Mouse (Mus musculus) heart, adult 2 months (tissue): Measurements from ENCODE around the gene Cbl.

Experiments
- CTCF ChIP-seq: fragments of 200-600 bp; IDR thresholded peaks from 2 replicates; pipeline ENCODE4 v1.8.1; 2022; ENCODE audit warnings: antibody characterized with exemption, mild to moderate bottlenecking, moderate library complexity
- POLR2A ChIP-seq: fragments of 200-500 bp; IDR thresholded peaks from 2 replicates; pipeline ENCODE4 v1.6.1; 2011; ENCODE audit warnings: mild to moderate bottlenecking, low read depth, low read length, control low read depth; ENCODE audit not compliant: insufficient read depth

DNA sequence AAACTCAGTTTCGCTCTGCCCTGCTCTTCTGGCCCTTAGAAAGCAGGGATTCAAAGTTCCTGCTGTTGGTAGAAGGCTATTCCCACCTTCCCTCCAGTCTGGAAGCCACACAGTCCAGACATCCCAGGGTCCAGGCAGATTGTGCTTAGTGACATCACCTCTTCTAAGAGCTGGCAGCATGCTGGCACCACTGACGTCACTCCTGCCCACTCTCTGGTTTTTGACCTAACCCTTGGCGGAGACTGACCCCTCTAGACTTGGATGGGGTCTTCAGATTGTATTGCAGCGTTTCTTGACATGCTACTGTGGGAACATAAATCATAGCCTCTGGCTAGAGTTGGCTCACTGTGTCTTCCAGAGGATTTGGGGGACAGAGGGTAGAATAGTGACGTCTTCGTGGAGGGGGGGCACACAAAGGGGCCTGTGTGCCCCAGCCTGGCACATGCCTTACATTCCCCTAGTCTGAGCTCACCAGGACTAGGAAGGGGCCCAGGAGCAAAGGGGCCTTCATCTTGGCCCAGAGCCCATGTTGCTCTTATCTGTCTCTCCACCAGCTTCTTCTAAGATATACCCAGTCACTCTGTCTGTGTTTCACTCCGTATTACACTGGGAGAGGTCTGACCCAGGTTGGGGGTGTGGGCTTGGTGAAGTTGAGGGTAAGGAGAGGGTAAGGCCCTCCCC is 98.0 kb downstream of the Cbl start:
- TF ChIP-seq POLR2A (no peak), CTCF (no peak)
